Mouse (Mus musculus) forebrain, embryonic 16.5 days (tissue): ENCODE measurements at regions not wholly inside any gene's neighbourhood (a gene's known extent, or its start where the extent isn't known, plus 50 kb on each side); places are given as distances from the start of the nearest gene placed in this dataset.

ENCODE experiments used
- ATAC-seq: fragments of 200-750 bp; cut with Nextera tagmentation; 2 replicates; pipeline ENCODE4 v1.8.0; 2017; ENCODE audit warnings: mild to moderate bottlenecking, moderate library complexity
- H3K27ac ChIP-seq: fragments of 300-500 bp; sonication (generic); 2 replicates; pipeline ENCODE4 v1.5.1; 2014; ENCODE audit warnings: low read length, control low read depth
- H3K27me3 ChIP-seq: fragments of 300-500 bp; sonication (generic); replicated peaks from 2 replicates; pipeline ENCODE4 v1.6.1; 2014; ENCODE audit warnings: low read length; ENCODE audit not compliant: control insufficient read depth, insufficient read depth
- H3K36me3 ChIP-seq: fragments of 300-500 bp; sonication (generic); 2 replicates; pipeline ENCODE4 v1.6.1; 2014; ENCODE audit not compliant: control insufficient read depth, insufficient read depth
- H3K4me1 ChIP-seq: fragments of 300-500 bp; sonication (generic); replicated peaks from 2 replicates; pipeline ENCODE4 v1.6.1; 2014; ENCODE audit warnings: low read length; ENCODE audit not compliant: control insufficient read depth, insufficient read depth
- H3K4me2 ChIP-seq: fragments of 300-500 bp; sonication (generic); 2 replicates; pipeline ENCODE4 v1.6.1; 2014; ENCODE audit warnings: mild to moderate bottlenecking, low read length, control low read depth
- H3K4me3 ChIP-seq: fragments of 300-500 bp; sonication (generic); replicated peaks from 2 replicates; pipeline ENCODE4 v1.5.1; 2014; ENCODE audit warnings: mild to moderate bottlenecking, low read length, control low read depth
- H3K9ac ChIP-seq: fragments of 300-500 bp; sonication (generic); replicated peaks from 2 replicates; pipeline ENCODE4 v1.6.1; 2014; ENCODE audit warnings: low read depth, low read length, control low read depth
- H3K9me3 ChIP-seq: fragments of 300-500 bp; sonication (generic); 2 replicates; pipeline ENCODE4 v1.6.1; 2016; ENCODE audit warnings: low read length; ENCODE audit not compliant: control insufficient read depth
- WGBS: fragments of 180-500 bp; shearing (Covaris S2); extraction: QIAGEN DNeasy Blood & Tissue Kit; methylation state at CpG from one replicate; pipeline ENCODE4 v1.1.7; 2014; 5-methylcytosine and 5-hydroxymethylcytosine counted together

DNA sequence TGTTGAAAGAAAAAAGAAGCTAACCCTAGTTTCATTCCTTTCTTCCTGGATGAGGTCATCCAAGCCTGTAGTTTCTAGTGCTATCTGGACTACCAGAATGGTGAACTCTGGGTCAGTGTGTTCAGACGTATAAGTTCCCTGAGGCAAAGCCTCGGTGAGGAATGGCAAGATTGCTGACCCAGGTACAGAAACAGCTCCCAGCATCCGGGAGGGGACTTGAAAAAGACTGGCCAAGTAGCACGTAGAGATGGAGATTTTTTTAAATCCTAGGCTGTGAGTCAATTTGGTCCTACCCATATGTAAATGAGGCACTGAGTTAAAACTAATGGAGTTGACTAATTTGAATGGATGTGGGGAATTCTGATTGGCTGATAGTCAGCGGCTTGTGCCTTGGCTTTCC, 55.0 kb upstream of the Gm11084 start:
- Histone ChIP-seq H3K27me3 (no peaks in the 10 kb centered on the region), H3K27ac (no peak overlapping the region), H3K36me3 (no peaks in the 10 kb centered on the region), H3K4me1 (peaks cover 7% of the 10 kb centered on the region), H3K9me3 (no peaks in the 10 kb centered on the region), H3K4me2 (no peak overlapping the region), H3K9ac (no peak overlapping the region), H3K4me3 (no peak overlapping the region)
- no peak for ATAC-seq
- WGBS: 26% methylated on average over 5 of the region's 5 CpGs

DNA sequence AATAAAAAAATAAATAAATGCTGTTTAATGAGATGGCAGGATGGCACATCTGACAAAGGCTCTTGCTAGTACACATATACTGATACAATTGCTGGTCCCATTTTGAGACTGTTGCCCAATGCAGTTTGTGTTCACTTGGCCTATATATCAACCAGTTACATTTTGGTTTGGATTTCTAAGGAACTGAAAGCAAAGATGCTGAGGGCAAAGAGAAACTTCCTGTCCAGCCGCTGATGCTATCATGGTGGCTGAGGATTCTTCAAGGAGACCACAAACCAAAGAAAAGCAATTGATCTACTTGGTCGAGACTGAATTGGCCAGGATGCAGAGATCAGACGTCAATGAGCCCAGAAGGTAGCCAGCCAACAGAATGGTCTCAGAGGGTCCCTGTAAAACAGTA, 53.5 kb upstream of the Gm11084 start:
- no peak overlapping the region for H3K4me2 ChIP-seq
- no peak for ATAC-seq
- 79% methylated on average over 3 of the region's 3 CpGs for WGBS
- H3K27ac ChIP-seq: no peak overlapping the region
- no peaks in the 10 kb centered on the region for H3K9me3 ChIP-seq
- H3K27me3 ChIP-seq: no peaks in the 10 kb centered on the region
- no peak overlapping the region for H3K9ac ChIP-seq
- no peaks in the 10 kb centered on the region for H3K36me3 ChIP-seq
- H3K4me3 ChIP-seq: no peak overlapping the region
- peaks cover 5% of the 10 kb centered on the region for H3K4me1 ChIP-seq

DNA sequence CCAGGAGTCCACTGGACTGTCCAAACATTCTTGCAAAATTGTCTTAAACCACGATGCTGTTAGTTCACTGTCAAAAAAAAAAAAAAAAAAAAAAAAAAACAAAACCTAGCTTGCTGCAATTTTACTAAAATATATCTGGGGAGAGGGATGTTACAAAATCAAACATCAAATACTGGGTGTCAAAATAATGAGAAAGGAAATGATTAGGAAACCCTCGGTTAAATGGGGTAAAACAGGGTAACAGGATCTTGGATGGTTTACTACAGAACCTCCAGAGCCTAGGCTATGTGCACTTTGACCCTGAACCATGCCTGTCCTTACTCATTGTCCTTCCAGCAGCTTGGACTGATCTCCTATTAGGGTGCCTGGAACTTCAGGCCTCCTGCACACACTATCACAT, 52.8 kb upstream of the Gm11084 start:
- no peak overlapping the region for H3K27ac ChIP-seq
- H3K4me3 ChIP-seq: no peak overlapping the region
- H3K9ac ChIP-seq: no peak overlapping the region
- H3K4me2 ChIP-seq: no peak overlapping the region
- ATAC-seq: no peak
- no peaks in the 10 kb centered on the region for H3K36me3 ChIP-seq
- no peaks in the 10 kb centered on the region for H3K9me3 ChIP-seq
- H3K27me3 ChIP-seq: no peaks in the 10 kb centered on the region
- WGBS: 77% methylated on average over 2 of the region's 2 CpGs
- H3K4me1 ChIP-seq: peaks cover 5% of the 10 kb centered on the region

DNA sequence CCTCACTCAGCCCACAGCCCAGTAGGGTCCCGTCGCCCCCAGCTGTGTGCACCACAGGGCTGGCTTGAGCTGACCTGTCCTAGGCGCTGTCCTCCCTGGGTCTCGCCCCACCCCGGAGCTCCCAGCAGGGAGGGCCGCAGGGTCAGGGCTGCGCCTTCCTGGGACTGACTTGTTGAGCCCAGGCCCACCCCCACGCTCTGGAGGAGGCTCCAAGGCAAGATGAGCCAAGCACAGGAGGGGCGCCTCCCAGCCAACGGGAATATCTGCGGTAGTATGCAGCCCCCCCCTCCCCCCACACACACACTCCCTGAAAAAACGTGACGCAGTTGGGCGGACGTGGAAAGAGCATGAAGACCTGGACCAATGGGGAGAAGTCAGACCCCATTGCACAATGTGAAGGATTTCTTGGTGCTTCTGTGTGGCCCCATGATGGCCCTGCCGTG, 51.8 kb upstream of the Gm11084 start:
- H3K27me3 ChIP-seq: no peaks in the 10 kb centered on the region
- peak overlapping the region; percentile 42 for H3K4me2 ChIP-seq
- H3K9ac ChIP-seq: no peak overlapping the region
- H3K36me3 ChIP-seq: no peaks in the 10 kb centered on the region
- no peak for ATAC-seq
- no peak overlapping the region for H3K27ac ChIP-seq
- H3K9me3 ChIP-seq: no peaks in the 10 kb centered on the region
- WGBS: 23% methylated on average over 16 of the region's 16 CpGs
- no peak overlapping the region; the same call in 1 of the 2 replicates for H3K4me3 ChIP-seq
- peaks cover 5% of the 10 kb centered on the region for H3K4me1 ChIP-seq

DNA sequence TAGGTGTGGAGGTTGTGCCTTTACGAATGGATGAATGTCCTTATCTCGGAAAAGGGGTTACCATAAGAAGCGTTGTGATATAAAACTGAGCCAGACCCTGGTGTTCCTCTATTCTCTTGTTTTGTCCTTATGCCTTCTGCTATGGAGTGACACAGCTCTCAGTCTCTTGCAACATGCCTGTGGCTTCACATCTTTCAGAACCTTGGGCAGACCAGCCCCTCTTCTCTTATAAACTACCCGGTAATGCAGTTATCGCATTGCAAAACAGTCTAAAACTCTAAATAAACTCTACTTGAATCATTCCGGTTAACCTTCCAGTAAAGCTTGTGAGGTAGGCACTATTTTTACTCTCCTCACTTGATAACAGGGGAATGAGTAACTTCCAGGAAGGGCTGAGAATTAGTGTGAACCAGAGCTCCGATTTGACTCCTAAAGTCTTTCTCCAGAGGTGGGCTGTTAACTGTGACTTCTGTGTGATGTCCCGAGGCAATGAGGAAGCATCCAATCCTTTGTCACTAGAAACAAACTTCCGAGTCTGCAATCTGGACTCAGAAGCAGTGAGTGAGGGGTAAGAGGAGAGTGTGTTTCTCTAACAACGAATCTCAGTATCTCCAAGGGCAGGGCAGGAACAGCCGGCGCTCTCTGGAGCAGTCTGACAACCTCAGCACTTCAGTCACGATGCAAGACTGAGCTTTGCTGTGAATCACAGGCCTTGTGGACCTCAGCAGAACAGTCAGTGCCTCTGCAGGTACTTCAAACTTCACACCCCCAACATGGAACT, 50.9 kb upstream of the Gm11084 start:
- H3K4me2 ChIP-seq: no peak overlapping the region
- 68% methylated on average over 13 of the region's 13 CpGs for WGBS
- H3K36me3 ChIP-seq: no peaks in the 10 kb centered on the region
- H3K4me1 ChIP-seq: peaks cover 5% of the 10 kb centered on the region
- H3K27ac ChIP-seq: no peak overlapping the region
- H3K9ac ChIP-seq: no peak overlapping the region
- no peaks in the 10 kb centered on the region for H3K9me3 ChIP-seq
- no peak overlapping the region for H3K4me3 ChIP-seq
- no peaks in the 10 kb centered on the region for H3K27me3 ChIP-seq
- no peak for ATAC-seq
